Mouse (Mus musculus) fat pad, adult 2 months (tissue): ENCODE results near the gene Foxa2.

Source experiments
- DNase-seq: peaks from one replicate; pipeline ENCODE4 v3.0.0-alpha.2; 2011; ENCODE audit warnings: low read depth, low spot score; ENCODE audit errors: extremely low read depth

Gene Foxa2

DNA sequence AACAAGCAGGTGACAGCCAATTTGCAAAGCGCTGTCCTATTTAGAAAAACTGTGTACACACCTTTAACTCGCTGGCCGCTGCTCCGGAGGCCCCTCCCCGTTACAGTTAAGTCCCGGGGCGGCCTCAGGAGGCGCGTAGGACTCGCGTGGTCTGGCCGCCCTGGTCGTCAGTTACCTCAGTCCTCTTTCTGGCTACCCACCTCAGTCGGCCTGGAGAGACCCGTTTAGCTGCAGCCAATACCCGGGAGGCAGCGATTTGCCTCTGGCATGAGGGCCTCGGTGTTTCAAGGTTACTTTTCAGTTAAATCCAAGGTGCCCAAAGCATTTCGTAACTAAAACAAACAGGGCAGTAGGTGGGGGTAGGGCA is at the start of gene Foxa2:
Gene Foxa2, minus strand, starts transcription at position 171 of the 367 bp plus-strand sequence.
- no peak for DNase-seq

DNA sequence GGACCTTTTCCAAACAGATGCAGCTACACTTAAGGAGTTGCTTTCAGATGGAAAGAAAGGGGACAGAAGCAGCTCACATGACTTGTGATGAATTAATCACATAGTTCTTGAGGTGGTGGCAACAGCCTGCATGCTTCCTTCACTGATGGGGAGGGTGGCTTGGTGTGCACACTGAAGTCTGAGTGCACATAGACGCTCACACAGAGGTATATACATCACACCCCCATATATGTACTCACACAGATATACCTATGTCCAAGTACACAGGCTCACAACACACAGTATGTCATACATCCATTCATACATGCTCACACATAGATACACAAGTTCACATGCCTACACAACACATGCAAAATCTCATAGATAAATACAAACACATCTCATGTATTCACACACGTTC is 45.3 kb upstream of the Foxa2 start:
- no peak for DNase-seq

DNA sequence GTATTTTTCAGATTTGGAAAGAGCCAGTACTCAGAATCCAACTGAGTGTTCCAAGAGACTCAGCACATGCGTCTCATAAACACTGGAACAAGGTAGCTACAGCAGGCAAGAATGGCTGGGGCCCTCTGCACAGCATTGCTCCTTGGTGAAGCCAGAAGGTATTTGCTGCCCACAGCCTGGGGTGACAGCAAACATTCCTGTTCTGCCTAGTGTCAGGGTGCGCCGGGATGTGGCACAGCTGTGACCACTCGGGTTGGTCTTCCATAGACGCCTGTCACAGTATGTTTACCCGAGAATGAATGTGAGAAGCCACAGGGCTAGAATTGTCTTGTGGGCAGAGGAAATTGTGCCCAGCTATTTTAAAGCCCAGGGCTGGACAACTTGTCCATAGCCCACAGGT is 44.9 kb upstream of the Foxa2 start:
- DNase-seq, result no peak

DNA sequence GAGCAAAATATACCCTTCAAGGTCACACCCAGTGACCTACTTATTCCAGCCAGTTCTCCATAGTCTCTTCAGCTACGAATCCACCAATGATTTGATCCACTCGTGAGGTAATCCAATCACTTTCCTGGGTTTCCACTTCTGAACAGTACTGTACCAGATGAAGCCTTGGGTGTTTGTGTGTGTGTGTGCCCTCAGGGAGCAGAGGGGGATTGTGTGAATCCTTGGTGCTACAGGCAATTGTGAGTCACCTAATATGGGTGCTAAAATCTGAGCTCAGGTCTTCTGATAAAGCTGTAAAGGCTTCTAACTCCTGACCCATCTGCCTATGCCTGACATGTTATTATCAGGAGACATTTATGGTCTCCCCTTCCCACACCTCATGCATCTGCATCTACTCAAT is 43.3 kb upstream of the Foxa2 start:
- DNase-seq, result no peak

DNA sequence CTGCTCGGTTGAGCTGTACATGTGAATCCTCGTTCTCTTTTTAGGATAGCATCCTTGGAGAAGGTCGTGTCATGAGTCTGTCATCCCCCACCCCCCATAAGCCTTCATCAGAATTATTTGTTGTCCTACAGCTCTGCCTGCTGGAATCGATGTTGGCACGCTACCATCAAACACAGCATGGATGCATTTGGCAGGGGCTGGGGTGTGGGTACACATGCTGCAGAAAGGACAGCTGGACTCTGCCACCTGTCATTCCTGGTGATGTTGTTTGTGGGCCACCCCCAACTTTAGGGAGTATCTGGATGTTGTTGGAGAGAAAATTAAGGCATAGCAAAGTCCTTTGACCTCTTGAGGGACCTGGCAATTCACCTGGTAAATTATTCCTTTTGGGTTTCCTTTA is 38.8 kb upstream of the Foxa2 start:
- no peak for DNase-seq

DNA sequence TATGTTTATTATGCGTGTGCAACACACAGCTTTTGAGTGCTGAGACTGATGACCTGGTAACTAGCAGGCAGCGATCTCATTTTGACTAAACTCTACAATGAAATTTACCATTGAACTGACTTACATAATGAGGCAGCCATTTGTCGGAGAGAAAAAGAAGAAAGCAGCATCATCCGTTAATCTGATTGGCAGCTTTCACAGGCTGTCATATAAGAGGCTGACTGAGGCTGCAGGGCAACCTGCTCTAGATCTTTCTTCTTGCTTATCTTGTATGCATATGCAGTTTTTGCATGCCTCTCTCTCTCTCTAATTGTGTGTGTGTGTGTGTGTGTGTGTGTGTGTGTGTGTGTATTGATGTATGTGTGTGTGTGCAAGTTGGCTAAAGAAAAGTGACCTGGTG is 38.4 kb upstream of the Foxa2 start:
- no peak for DNase-seq

DNA sequence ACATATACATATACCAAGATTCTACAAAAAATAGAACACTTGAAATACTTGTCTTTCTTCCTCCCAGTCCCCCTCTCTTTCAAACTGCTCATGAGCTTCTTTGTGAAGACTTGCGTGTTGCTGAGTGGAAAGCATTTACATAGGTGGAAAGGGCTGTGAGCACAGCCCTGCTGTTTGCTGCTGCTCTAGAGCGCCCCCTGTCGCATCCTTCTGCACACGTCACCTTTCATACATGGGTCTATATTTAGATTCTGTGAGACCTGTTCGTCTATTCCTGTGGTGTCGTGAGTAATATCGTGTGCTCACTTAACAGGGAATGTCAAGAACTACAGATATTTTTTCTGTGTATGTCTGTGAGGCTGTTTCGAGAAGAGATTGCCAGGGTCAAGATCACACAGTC is 35.5 kb upstream of the Foxa2 start:
- no peak for DNase-seq

DNA sequence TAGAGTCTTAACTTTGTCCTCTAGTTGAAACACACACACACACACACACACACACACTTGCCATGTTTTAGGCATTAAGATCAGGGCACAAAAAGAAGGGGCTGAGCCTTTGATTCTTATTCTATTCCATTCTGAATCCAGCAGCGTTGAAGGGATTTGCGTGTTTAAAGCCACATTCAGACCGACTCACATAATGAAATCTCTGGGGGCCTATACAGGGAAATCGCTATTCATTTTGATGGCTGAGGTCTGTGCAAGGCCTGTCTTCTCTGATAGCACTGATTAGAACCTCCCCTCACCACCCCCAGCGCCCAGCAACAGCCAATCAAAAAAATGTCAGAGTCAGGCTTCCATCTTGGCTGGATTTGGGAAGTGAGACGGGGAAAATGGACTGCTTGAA is 13.9 kb upstream of the Foxa2 start:
- DNase-seq, result no peak

DNA sequence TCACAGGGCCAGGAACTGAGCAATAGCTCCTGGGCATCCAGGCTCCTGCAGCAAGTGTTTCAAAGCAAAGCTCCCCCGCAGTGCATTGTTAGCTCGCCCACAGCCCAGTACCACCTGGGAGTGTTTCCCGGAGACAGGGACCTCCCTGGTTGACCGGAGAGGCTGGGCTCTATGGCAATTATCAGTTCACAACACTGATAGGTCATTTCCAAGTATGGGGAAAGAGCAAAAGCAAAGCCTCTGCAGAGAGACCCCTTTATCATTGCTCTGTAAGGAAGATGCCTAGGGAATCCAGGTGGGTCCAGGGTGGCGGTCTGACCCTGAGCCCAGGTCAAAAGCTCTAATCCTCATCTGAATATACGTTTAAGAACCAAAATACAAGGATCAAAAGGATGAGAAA is 6.6 kb upstream of the Foxa2 start:
- DNase-seq, result no peak

DNA sequence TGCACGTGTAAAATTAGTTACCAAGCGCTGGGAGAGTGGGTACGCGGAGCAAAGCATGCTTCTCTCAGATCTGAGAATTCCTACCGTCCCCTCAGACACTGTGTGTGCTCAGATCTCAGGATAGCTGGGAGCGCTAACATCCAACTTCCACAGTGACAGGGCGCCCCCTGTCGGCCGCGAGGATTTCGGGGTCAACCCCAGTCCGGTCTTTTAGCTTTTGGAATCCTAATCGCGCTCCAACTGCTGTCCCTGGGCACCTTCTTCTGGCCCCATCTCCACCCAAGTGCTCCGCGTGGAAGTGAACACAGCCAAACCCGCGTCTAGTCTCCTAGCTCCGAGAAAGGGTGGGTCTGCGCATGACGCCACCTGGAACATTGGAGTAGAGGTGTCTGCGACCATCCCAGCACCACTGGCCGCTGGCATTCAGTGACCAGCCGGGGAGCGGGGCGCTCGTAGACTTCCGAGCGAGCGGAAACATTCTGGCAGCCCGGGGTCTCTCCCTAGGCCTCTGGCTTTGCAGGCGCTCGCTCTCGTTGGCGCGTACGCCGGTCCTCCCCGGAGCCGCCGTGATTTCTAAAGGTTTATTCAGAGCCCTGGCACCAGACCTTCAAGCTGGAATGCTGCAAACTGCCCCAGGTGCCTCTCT is 1.8 kb upstream of the Foxa2 start:
- no peak for DNase-seq

DNA sequence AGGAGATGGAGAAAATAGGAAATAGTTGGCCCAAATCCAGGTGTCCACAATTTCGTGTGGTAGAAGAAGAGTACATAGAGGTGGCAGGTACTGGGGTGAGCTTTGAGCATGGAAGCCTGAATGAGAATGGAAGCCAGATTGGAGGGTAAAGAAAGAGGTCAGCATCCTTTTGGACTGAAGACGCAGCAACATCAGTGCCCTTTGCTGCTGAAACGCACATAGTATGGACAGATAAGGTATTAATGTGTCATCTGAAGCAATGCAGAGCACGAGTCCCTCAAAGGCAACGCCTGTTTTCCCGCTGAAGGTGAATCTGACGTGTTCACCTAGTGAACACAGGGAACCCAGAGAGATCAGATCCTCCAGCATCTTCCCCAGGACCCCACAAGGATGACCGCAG is 842 bp upstream of the Foxa2 start:
- no peak for DNase-seq

DNA sequence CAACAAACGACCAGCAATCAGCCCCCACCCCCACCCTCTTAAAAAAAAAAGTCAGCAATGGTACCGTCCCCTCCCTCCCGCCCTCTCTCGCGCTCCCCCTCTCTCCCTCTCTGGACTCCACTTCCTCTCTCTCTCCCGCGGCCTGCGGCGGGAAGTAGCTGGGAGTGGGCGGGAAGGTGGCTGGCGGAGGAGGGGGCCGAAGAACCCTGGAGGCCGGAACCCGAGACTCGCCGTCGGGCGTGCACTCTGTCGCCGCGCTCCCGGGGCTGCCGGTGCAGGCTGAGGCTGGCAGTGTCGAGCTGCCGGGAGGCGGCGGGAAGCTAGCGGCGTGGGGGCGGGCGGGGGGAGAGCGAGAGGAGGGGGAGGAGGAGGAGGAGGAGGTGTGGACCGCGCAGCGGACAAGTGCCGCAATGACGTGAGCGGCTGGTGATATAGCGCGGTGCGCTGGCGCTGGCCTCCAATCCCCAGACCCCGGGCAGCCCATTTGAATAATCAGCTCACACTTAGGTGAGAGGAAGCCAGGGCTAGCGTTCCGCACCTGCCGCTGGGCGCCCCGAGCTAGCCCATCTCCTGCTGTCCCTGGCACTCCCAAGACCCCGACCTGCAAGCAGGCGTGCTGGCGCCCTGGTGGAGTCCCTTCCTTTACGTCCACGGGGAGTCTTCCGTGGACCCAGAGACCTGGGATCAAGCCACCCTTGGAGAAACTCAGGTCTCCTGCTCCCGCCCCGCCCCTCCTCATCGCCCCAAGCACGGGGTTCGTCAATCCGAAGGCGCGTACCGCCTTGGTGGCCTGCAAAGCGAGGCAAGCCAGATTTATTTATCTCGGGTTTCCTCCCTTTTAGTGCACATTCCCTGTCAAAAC is 601 bp downstream of the Foxa2 start:
- no peak for DNase-seq

DNA sequence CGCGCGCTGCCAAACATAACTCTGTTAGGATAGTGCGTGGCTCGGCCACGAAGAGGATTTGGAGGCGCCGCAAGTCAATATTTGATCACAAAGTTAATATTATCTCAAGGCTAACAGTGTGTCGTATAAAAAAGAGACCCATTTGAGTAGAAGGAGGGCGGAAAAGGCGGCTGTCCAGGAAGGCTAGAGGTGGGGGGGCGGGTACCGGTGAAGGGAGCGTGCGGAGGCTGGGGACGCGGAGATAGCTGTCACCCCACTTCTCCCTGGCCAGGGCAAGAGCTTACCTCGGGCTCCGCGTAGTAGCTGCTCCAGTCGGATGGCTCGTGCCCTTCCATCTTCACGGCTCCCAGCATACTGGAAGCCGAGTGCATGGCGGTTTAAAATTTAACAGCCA is 1.2 kb downstream of the Foxa2 start:
- DNase-seq, result no peak

DNA sequence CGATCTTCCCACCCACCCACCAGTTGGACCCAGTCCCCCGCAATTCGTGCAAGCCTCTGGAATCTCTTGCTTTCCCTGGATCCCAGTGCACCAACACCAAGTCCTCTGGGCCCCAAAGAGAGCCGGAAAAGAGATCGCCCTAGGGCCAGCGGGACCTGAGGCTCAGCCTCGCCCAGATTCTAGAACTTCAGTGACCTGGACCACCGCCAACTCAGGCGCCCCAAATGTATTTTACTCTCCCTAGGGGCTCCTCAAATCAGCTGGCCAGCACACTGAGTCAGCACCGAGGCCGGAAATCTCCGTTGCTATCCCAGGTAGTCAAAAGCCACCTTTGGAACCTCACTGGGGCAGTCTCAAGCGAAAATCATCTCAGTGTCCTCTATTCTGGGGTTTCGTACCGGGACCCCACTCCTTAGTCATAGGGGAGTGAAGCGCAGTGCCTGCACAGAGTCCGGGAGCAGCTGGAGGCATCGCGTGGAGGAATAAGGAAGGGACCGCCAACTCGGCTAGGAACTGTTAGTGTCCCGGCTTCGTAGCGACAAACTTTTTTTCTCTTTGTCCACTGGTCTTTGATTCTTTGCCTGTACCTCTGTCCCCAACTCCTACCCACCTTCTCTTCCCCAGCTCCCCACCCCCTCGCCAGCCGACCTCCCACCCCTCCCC is 1.8 kb downstream of the Foxa2 start:
- DNase-seq, result no peak

DNA sequence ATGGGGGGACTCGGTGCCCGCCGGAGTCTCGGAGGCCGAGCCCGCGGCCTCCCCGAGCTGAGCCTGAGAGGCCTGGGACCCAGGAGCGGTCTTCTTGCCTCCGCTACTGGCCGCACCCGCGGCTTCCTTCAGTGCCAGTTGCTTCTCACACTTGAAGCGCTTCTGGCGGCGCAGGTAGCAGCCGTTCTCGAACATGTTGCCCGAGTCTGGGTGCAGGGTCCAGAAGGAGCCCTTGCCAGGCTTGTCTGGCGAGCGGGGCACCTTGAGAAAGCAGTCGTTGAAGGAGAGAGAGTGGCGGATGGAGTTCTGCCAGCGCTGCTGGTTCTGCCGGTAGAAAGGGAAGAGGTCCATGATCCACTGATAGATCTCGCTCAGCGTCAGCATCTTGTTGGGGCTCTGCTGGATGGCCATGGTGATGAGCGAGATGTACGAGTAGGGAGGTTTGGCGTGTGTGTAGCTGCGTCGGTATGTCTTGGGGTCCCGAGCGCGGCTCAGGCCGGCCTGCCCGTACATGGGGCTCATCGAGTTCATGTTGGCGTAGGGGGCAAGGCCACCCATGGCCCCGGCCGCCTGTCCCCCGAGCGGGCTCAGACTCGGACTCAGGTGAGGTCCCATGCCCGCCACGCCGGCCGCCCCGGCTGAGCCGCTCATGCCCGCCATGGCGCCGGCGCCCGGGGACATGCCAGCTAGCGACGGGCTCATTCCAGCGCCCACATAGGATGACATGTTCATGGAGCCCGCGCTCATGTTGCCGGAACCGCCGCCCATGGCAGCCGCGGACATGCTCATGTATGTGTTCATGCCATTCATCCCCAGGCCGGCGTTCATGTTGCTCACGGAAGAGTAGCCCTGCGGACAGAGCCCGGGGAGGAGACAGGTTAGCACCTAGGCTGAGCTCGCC is 2.5 kb downstream of the Foxa2 start:
- DNase-seq, result no peak

DNA sequence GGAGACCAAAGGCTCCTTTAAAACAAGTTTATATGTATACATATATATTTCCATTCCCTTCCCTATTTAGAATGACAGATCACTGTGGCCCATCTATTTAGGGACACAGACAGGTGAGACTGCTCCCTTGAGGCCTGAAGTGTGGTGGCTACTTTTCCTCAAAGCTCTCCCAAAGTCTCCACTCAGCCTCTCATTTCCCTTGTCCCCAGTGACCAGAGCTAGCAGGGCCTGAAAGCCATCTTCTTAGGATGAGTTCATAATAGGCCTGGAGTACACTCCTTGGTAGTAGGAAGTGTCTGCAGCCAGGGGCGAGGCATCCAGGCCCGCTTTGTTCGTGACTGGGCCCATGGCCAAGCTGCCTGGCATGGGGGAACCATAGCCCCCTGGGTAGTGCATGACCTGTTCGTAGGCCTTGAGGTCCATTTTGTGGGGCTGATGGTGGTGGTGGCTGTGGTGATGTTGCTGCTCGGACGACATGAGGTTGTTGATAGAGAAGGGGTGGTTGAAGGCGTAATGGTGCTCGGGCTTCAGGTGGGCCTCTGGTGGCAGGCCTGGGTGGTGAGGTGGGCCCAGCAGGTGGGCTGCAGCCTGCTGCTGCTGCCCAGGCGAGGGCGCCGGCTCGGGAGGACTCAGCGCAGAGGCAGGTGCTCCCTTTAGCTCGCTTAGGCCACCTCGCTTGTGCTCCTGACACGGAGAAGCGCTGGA is 3.3 kb downstream of the Foxa2 start:
- DNase-seq, result no peak

DNA sequence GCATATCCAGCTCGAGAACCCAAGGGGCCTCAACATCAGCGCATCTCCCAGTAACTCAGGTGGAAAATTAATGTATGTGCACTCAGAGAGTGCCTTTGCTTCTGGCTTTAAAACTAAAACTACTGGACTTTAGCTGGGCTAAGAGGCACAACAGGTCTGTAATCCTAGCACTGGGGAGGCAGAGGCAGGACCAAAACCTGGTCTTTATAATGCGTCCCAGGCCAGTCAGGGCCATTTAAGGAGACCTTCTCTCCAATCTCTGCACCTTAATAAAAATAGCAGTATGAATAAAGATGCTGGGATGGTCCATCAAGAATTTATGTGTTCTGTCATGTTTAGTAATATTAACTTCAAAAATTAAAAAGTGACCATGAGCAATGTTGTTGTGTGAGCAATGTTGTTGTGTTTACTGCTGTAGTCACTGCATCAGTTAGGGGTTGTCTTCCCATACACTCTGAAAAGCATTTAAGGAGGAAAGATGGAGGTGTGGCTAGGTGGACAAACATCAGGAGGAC is 4.6 kb downstream of the Foxa2 start:
- DNase-seq, result no peak

DNA sequence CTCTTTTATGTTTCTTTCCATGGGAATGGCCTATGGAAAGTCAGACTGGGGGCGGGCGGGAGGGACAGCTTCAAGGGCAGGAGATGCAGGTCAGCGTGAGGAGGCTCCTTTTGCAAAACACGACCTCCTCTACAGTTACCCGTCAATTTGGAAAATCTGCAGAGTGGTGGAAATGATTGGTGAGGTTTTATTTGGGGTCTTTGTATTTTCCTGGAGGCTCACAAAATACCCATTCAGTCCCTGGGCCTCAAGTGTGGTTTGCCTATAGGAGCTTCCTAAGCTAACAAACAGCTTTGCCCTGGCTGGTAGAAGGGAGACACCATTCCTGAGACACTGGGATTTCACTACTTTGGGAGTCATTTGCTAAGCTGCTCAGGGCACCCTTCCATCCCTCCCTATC is 5.4 kb downstream of the Foxa2 start:
- no peak for DNase-seq

DNA sequence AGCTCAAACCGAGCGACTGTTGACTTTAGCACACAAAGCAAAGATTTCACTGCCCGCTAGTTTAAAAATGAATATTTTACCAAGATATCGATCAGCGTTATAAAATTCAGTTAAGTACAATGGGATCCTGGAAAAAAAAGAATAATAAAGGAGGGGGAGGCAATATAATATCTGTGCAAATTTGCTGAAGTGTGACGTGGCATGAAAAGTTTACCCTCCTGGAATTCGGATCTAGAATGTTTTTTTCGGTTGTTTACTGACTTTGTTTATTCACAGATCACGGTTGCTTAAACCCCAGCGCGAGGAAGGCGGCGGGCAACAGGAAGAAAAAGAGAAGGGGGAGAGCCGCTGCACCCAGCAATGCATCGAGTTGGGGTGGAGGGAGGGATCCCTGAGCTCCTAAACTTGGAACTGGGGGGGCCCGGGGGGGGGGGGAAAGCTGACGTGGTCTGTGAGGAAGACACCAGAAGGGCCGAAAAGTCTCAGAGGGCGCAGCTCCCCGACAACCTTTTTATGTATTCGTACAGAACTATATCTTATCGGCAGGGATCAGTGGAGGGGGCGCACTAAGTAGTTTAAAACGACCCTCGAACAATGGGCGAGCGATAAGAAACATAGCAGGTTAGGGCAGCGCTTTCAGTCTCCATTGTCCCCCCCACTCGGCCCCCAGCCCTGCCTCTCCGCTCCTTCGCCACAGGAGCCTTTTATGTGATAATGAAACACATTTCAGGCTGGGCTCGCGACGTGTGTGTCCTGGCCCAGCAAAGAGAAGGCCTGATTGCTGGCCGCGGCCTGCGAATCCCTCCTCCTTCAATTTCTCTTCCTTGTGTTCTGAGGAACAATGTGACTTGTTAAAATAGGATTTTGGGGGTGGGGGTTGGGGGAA is 6.3 kb downstream of the Foxa2 start:
- DNase-seq, result no peak
